ENCODE assay signal across 8 mouse cellular contexts in genomic region chr11:87426450-87427250, GRCm38 (mm10). TPM values are rescaled to one million over a fixed set of nuclear protein-coding genes. Genes with fewer than 3 reads are reported as not detected.
DNase-seq lines count a peak whose midpoint lies in the region; ATAC-seq and TF ChIP-seq lines count a peak whose summit lies in the region.
"Not testable (repeated sequence)": the region's sequence is repeated elsewhere in the genome, so short reads cannot be mapped to it uniquely, and the experiment has no call there.

No protein-coding gene starts in this region.

- under 1% methylated on average over 24 of the region's 24 CpGs for WGBS in lung, embryonic 14.5 days

- peak; percentile 98 to 99 for TF ChIP-seq POLR2A in MEL (IDR thresholded peaks at IDR 0.05; ENCODE audit: control insufficient read depth in 1 of 2, insufficient read depth in 1 of 2, low read depth in 1 of 2, low read length in 2 of 2, poor library complexity in 1 of 2)

- not testable (repeated sequence) for H3K27me3 ChIP-seq in MEL (ENCODE audit: control insufficient read depth in 1 of 2, insufficient read depth in 2 of 2, low read length in 2 of 2); lung, embryonic 14.5 days (ENCODE audit: insufficient read depth, low read length)

- not testable (repeated sequence) for TF ChIP-seq EP300 in MEL (IDR thresholded peaks at IDR 0.05; ENCODE audit: low read depth in 1 of 2, low read length in 2 of 2)

- H3K27ac ChIP-seq in MEL (ENCODE audit: control insufficient read depth, low read depth, low read length), result peak overlapping the region; percentile 82
- H3K27ac ChIP-seq in lung, embryonic 14.5 days (ENCODE audit: low read depth), result peak overlapping the region; percentile 76

- peaks cover 0 to 39% of the 10 kb centered on the region in 2 experiments; a peak in 2 of 4 replicates for H3K36me3 ChIP-seq in MEL (ENCODE audit: control insufficient read depth in 1 of 2, insufficient read depth in 2 of 2, low read length in 2 of 2)
- not testable (repeated sequence) for H3K36me3 ChIP-seq in lung, embryonic 14.5 days (ENCODE audit: insufficient read depth)

- peak overlapping the region; percentile 77 for H3K9ac ChIP-seq in MEL (ENCODE audit: control insufficient read depth, low read depth, low read length, poor library complexity, severe bottlenecking)
- H3K9ac ChIP-seq in lung, embryonic 14.5 days, result peak overlapping the region; percentile 32

- ATAC-seq in hematopoietic stem cell, adult 5-6 weeks (replicated peaks in 1 of 2; ENCODE audit: insufficient read depth in 1 of 2, low FRiP score in 2 of 2, low TSS enrichment in 1 of 2, low read depth in 1 of 2, poor library complexity in 2 of 2, severe bottlenecking in 2 of 2), result peak; percentile 48 to 54
- ATAC-seq in lung, embryonic 14.5 days (ENCODE audit: insufficient read depth), result peak; percentile 90
- peak; percentile 31 for ATAC-seq in neutrophil, adult 5-6 weeks (ENCODE audit: extremely low read depth, insufficient number of reproducible peaks, low FRiP score, poor library complexity, severe bottlenecking)

- peaks cover 10 to 20% of the 10 kb centered on the region in 2 experiments; a peak in 3 of 4 replicates for H3K4me1 ChIP-seq in MEL (ENCODE audit: control insufficient read depth in 1 of 2, insufficient read depth in 2 of 2, low read length in 2 of 2)
- H3K4me1 ChIP-seq in lung, embryonic 14.5 days (ENCODE audit: insufficient read depth), result not testable (repeated sequence)

- H3K9me3 ChIP-seq in MEL (replicated peaks; ENCODE audit: insufficient read depth, low read length); lung, embryonic 14.5 days (ENCODE audit: low read depth, low read length): not testable (repeated sequence)

- H3K4me3 ChIP-seq in MEL (ENCODE audit: control insufficient read depth in 1 of 2, insufficient read depth in 1 of 2, low read depth in 2 of 2, low read length in 2 of 2), result peak overlapping the region in 1 of 2 experiments; percentile 72; a peak in 2 of 4 replicates
- H3K4me3 ChIP-seq in lung, embryonic 14.5 days (ENCODE audit: low read depth, low read length), result peak overlapping the region; percentile 34

- not testable (repeated sequence) for H3K79me2 ChIP-seq in MEL (ENCODE audit: control insufficient read depth, insufficient read depth, low read length, poor library complexity)

- not testable (repeated sequence) for TF ChIP-seq CTCF in MEL (IDR thresholded peaks at IDR 0.05 in 2 of 3, conservative IDR thresholded peaks at IDR 0.05 in 1 of 3; ENCODE audit: control insufficient read depth in 1 of 3, insufficient read depth in 1 of 3, low read depth in 2 of 3, low read length in 3 of 3, poor library complexity in 1 of 3, severe bottlenecking in 1 of 3); lung, embryonic 14.5 days (IDR thresholded peaks at IDR 0.05; ENCODE audit: low read depth)

- DNase-seq in MEL (ENCODE audit: low read depth, low spot score), result peak; percentile 98
- peak; percentile 79 for DNase-seq in cerebellum, adult 8-10 months
- peak; percentile 90 for DNase-seq in forelimb bud, embryonic 11.5 days (ENCODE audit: low read depth, low spot score)
- peak; percentile 86 to 88 for DNase-seq in layer of hippocampus, adult 8-10 months (ENCODE audit: low spot score in 2 of 2)
- DNase-seq in lung, embryonic 14.5 days, result peak; percentile 92
- peak; percentile 83 for DNase-seq in testis, postnatal 14 days (ENCODE audit: low spot score)

- peak overlapping the region; percentile 60 for H3K4me2 ChIP-seq in lung, embryonic 14.5 days

- TF ChIP-seq RAD21 in MEL (IDR thresholded peaks at IDR 0.05; ENCODE audit: low read depth, low read length), result not testable (repeated sequence)

TF ChIP-seq in MEL, 35 proteins besides CTCF, POLR2A, EP300 and RAD21:
- peak; percentile 99 for TF ChIP-seq TBP (IDR thresholded peaks at IDR 0.05; ENCODE audit: low read depth, low read length)
- 0 out of 2 replicates have a peak, but pooled peaks have one; percentile 23 for TF ChIP-seq UBTF (IDR thresholded peaks at IDR 0.05; ENCODE audit: borderline replicate concordance, insufficient read depth, low read depth, low read length)
- TF ChIP-seq POLR2AphosphoS5 (IDR thresholded peaks at IDR 0.05; ENCODE audit: borderline replicate concordance, low read depth, low read length), result peak; percentile 100
TF ChIP-seq in MEL: peak in this region for 3; not testable (repeated sequence) for 32.

RNA-seq across cellular contexts. Expression of gene Tex14, which starts 21.8 kb away (rescaled TPM):
- total RNA-seq in MEL (2012; rRNA removed), result 0.23 and 0.42 TPM in 2 replicates
- polyA plus RNA-seq in MEL (2012; ENCODE audit: insufficient read depth in 1 of 2, insufficient read length in 2 of 2, low read depth in 1 of 2, low replicate concordance in 2 of 2, missing spikeins in 1 of 2), result under 1 TPM in 1 of 2 experiments, not detected in 1; 0.42 TPM
- total RNA-seq in hematopoietic stem cell, adult 5-6 weeks (2017), result 2.9 TPM in 1 of 2 replicates, not detected in the other
- total RNA-seq in layer of hippocampus, adult 8-10 months (2022), result 1 to 10 TPM in 1 of 4 experiments, under 1 TPM in 3; 0.08 to 1.2 (median 0.53) TPM
- polyA plus RNA-seq in lung, embryonic 14.5 days (2014; fragmentation: Nextera tagmentation; extraction: Ambion mirVana), result 0.21 and 0.72 TPM in 2 replicates
- total RNA-seq in neutrophil, adult 5-6 weeks (2017), result 2.2 and 4.8 TPM in 2 replicates

RNA-seq across cellular contexts. Expression of gene Rad51c, which starts 21.9 kb away (rescaled TPM):
- 1.5 and 2.5 TPM in 2 replicates for total RNA-seq in MEL (2012; rRNA removed)
- polyA plus RNA-seq in MEL (2012; ENCODE audit: insufficient read depth in 1 of 2, insufficient read length in 2 of 2, low read depth in 1 of 2, low replicate concordance in 2 of 2, missing spikeins in 1 of 2), result 1 to 10 TPM in 1 of 2 experiments, not detected in 1; 1.9 TPM
- total RNA-seq in hematopoietic stem cell, adult 5-6 weeks (2017), result 7.3 and 13.4 TPM in 2 replicates
- total RNA-seq in layer of hippocampus, adult 8-10 months (2022), result 1 to 10 TPM; 3.0 to 6.7 (median 3.6) TPM
- polyA plus RNA-seq in lung, embryonic 14.5 days (2014; fragmentation: Nextera tagmentation; extraction: Ambion mirVana), result 9.9 and 11.0 TPM in 2 replicates
- 4.2 and 9.9 TPM in 2 replicates for total RNA-seq in neutrophil, adult 5-6 weeks (2017)

Comparison
In these comparisons a context has a peak if more than half of its experiments do, and no peak if none do; other contexts are left out.
1. ATAC-seq: peak in every context shown above with its lines; median percentile 90 in lung, embryonic 14.5 days; 51 in hematopoietic stem cell, adult 5-6 weeks; 31 in neutrophil, adult 5-6 weeks.